36 mouse cellular contexts compared by ENCODE assay signal in the genomic region with DNA sequence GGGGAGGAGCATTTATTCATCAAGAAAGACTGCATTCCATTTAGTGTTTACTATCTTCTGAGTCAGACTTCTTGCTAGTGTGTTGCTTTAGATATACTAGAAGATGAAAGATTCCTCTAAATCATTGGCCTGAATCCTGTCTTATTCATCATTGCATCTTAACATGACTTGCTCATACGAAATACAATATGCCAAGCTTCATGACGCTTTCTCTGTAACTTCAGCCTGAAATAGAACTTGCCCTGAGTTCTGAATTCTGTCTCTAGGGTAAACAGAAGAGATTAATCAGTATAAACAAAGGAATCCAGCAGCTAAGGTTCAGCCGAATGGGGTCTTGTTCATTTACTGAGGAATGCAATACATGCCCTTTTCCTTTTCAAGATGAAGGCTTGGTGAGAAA. TPM values are rescaled to one million over a fixed set of nuclear protein-coding genes. Genes with fewer than 3 reads are reported as not detected.
"Had no signal": no experiment of that assay in that cellular context is flagged by ENCODE, and none has a peak within 500 bp of the region (broad histone marks: within the 10 kb centered on the region; RNA-seq: fewer than 3 reads in every experiment).

No protein-coding gene starts in this region.

- H3K4me2 ChIP-seq: limb, embryonic 12.5 days; limb, embryonic 13.5 days; limb, embryonic 15.5 days; liver, embryonic 11.5 days; liver, embryonic 12.5 days; liver, embryonic 13.5 days; liver, embryonic 15.5 days; lung, embryonic 15.5 days; midbrain, embryonic 11.5 days; midbrain, embryonic 12.5 days; midbrain, embryonic 13.5 days; midbrain, embryonic 15.5 days had no signal

- H3K27ac ChIP-seq: left cerebral cortex, adult 2 months; limb, embryonic 10.5 days; limb, embryonic 12.5 days; limb, embryonic 13.5 days; limb, embryonic 15.5 days; liver, embryonic 12.5 days; liver, embryonic 13.5 days; liver, embryonic 14.5 days; liver, embryonic 15.5 days; lung, embryonic 15.5 days; macrophage; midbrain, embryonic 10.5 days; midbrain, embryonic 12.5 days; midbrain, embryonic 13.5 days; midbrain, embryonic 15.5 days had no signal

- DNase-seq: left cerebral cortex, postnatal 4 days; liver; liver, embryonic 13.5 days; liver, postnatal 0 days; lung, adult 18-20 months; lung, adult 2 months; lung, postnatal 10 days; lung, postnatal 14 days; lung, postnatal 36 days; lung, postnatal 4 days; midbrain, embryonic 14.5 days had no signal

- H3K4me3 ChIP-seq: left cerebral cortex, adult 2 months; limb, embryonic 10.5 days; limb, embryonic 12.5 days; limb, embryonic 13.5 days; limb, embryonic 15.5 days; liver, embryonic 12.5 days; liver, embryonic 13.5 days; liver, embryonic 15.5 days; lung, embryonic 15.5 days; megakaryocyte, embryonic 14.5 days; midbrain, embryonic 10.5 days; midbrain, embryonic 12.5 days; midbrain, embryonic 13.5 days; midbrain, embryonic 15.5 days; myocyte had no signal

- H3K9ac ChIP-seq: limb, embryonic 12.5 days; limb, embryonic 13.5 days; limb, embryonic 15.5 days; liver, embryonic 12.5 days; liver, embryonic 13.5 days; liver, embryonic 14.5 days; liver, embryonic 15.5 days; liver, postnatal 0 days; lung, embryonic 15.5 days; midbrain, embryonic 12.5 days; midbrain, embryonic 13.5 days; midbrain, embryonic 15.5 days had no signal

- H3K4me1 ChIP-seq: limb, embryonic 10.5 days; limb, embryonic 12.5 days; limb, embryonic 13.5 days; limb, embryonic 15.5 days; liver, embryonic 12.5 days; liver, embryonic 13.5 days; liver, embryonic 15.5 days; lung, embryonic 15.5 days; megakaryocyte, embryonic 14.5 days; midbrain, embryonic 10.5 days; midbrain, embryonic 12.5 days; midbrain, embryonic 13.5 days; midbrain, embryonic 15.5 days had no signal

- H3K27me3 ChIP-seq: limb, embryonic 12.5 days; limb, embryonic 13.5 days; limb, embryonic 15.5 days; liver, embryonic 12.5 days; liver, embryonic 13.5 days; liver, embryonic 15.5 days; lung, embryonic 15.5 days; megakaryocyte, embryonic 14.5 days; midbrain, embryonic 12.5 days; midbrain, embryonic 13.5 days; midbrain, embryonic 15.5 days had no signal

- H3K36me3 ChIP-seq: limb, embryonic 10.5 days; limb, embryonic 12.5 days; limb, embryonic 13.5 days; limb, embryonic 15.5 days; liver, embryonic 12.5 days; liver, embryonic 13.5 days; liver, embryonic 15.5 days; lung, embryonic 15.5 days; midbrain, embryonic 10.5 days; midbrain, embryonic 12.5 days; midbrain, embryonic 13.5 days; midbrain, embryonic 15.5 days had no signal

- H3K9me3 ChIP-seq: limb, embryonic 10.5 days; limb, embryonic 12.5 days; limb, embryonic 13.5 days; limb, embryonic 15.5 days; liver, embryonic 12.5 days; liver, embryonic 13.5 days; liver, embryonic 15.5 days; lung, embryonic 15.5 days; midbrain, embryonic 10.5 days; midbrain, embryonic 12.5 days; midbrain, embryonic 13.5 days; midbrain, embryonic 15.5 days had no signal

- ATAC-seq: liver, embryonic 12.5 days; liver, postnatal 0 days; midbrain, embryonic 13.5 days; midbrain, embryonic 15.5 days; midbrain, embryonic 16.5 days had no signal

RNA-seq across cellular contexts. Expression of a gene that starts 10.8 kb away (rescaled TPM):
- polyA plus RNA-seq: limb, embryonic 10.5 days; limb, embryonic 11.5 days; limb, embryonic 12.5 days; limb, embryonic 13.5 days; limb, embryonic 14.5 days; limb, embryonic 15.5 days; liver, adult 2 months; liver, embryonic 12.5 days; liver, embryonic 13.5 days; liver, embryonic 14.5 days; liver, embryonic 15.5 days; liver, embryonic 16.5 days; liver, postnatal 0 days; lung, adult 2 months; lung, embryonic 15.5 days; lung, embryonic 16.5 days; macrophage; midbrain, embryonic 11.5 days; midbrain, embryonic 13.5 days; midbrain, embryonic 14.5 days; midbrain, embryonic 15.5 days; midbrain, embryonic 16.5 days; midbrain, postnatal 0 days; myocyte had no signal
